Mouse (Mus musculus): ENCODE data around the gene Tff3. TPM values are rescaled to one million over a fixed set of nuclear protein-coding genes. Genes with fewer than 3 reads are reported as not detected.

Tff3 gene
- total RNA-seq, 2 experiments from 2014 or later, result not detected

DNA sequence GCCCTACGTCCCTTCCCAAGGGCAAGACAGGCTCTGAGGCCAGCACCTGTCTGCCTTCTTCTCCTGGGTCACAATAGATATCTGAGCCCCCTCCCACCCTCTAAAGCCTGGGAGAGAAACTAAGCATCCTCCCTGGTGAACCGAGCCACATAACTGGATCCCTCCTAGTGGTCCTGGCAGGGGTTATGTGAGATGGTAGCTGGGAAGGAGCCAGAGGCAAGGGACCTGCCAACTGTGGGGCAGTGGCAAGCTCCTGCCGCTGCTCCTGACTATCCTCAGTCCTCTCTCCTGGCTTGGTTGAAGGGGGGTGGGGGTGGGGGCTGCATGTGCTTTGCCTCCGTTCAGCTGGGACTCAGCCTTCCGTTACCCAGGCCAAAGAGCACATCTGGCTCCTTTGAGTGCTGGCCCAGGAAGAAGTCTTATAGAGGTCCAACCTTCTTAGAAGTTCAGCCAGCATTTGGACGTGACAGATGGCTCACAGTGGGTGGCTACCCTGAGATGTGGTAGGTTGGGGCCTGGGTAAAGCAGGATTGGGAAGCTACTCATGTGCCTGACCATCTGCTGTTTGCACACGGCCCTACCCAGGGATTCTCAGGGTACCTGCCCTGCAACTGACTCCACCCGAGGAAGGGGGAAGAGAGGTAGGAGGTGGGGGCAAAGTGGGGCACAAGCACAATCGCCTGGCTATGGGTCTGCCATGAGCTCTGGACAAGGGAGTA lies 3.7 kb downstream of the Tff3 start:
- DNase-seq (ENCODE audit: low spot score in 2 of 2), result no peak

DNA sequence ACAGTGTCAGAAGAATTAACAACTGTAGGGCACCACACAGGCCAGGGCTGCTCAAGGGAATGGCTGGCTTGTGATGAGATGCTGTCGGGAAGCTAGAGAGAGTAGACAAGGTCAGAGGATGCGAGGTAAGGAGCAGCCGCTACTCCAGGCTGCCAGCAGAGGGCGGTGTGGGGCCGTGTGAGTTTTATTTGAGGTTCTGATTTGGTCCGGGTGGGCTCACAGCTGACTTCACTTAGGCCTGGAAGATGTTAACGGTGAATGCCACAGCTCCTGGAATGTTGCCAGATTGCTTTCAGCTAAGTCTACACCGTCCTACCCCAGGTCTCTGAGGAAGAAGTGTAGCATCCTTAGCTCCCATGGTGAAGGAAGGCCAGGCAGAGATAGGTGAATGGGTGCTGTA lies 7.5 kb downstream of the Tff3 start:
- peak in 1 of 2 experiments; percentile 45 for DNase-seq (ENCODE audit: low spot score in 2 of 2)

DNA sequence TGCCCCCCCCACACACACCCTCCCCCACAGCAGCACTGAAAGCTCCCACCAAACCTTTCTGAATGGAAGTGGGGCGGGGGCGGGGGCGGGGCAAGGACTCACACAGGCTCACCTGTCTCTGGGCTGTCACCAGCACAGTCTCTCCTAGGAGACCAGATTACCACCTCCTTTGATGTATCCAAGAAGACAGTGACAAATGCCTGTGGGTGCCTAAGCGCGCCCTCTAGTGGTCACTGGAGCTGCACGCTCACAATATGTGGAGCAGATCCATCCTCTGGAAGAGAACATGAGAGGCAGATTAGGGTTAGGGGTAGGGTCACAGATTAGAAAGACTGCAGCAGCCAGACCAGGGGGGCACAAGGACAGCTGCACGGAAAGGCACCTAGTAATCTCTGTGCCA lies 10.0 kb downstream of the Tff3 start:
- peak; percentile 70 to 83 for DNase-seq (ENCODE audit: low spot score in 2 of 2)

DNA sequence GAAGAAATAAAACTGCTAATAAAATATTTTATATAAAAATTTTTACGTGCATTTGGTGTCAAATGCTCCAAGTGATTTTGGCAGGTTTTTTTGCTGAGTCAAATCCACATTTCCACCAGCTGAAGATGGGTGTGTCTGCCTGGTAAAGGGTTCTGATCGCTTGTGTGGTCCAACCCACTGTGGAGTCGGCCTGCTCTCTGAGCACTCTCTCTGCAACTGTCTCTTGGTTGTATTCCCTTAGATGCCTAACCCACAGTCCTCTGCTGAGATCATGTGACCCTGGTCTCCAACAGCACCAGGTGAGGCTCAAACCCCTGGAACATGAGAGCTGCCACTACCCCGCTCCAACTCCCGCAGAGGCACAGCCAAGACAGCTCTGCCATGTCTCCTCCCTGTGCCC lies 11.5 kb downstream of the Tff3 start:
- DNase-seq (ENCODE audit: low spot score in 2 of 2), result no peak

DNA sequence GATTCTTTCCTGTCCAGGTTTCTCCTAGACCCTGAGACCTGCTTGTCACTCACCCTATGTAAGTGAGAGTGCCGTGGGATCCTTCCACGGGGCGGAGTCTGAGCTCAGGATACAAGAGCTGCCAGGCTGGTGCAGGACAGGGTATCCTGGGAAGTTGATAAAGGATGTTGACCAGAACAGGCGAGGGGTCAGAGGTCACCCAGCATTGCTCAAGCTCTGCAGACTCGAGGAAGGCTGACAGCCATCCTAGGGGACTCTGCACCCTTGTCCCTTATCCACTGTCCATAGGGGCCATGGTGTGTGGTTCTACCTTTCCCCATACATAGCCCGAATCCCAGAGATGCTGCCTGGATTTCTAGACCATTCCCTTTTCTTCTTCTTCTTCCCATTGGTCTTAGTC lies 13.4 kb downstream of the Tff3 start:
- DNase-seq (ENCODE audit: low spot score in 2 of 2), result no peak

DNA sequence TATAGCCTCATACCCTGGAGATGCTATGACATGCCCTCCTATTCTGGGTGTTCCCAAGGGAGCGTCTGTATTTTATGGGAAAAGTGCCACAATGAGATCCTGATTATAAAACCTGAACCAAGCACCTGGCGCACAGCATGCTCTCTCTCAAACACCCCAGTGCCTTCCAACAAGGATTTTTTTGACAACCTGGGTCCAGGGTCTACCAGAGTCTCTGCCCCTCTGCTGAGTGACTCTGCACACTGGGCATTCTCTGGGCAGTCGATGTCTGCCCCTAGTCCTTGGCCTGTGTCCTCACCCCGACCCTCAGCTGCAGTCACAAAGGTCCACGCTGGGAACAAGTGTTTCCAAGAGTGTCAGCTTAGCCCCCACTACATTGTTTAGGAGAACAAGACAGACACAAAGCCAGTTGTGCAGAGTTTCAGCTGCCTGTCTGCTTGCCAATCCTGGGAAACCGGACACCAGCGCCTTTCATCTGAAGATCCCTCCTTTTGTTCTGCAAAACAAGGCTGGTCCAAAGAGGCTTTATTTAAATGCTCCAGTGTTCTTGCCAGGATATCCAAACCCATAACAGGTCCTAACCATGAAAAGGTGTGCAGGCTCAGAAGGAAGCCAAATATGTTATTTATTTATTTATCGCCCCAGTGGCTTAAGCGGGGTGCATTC lies 16.1 kb downstream of the Tff3 start:
- no peak for DNase-seq (ENCODE audit: low spot score in 2 of 2)

DNA sequence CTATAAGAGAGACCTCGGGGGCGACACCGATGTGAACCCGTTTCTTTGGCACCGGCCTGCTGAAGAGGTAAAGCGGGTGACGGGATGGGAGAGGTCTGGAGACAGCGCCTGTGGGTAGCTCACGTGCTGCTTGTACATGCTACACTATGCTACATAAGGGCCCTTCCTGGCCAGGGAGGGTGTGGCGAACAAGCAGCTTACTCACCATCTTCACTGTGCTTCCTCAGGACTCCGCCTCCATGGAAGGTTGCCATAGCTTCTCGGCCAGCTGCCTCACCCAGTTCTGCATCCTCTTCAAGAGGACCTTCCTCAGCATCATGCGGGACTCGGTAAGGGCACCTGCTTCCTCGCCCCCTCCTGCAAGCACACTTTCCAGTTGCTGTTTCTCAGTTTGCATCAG lies 21.1 kb downstream of the Tff3 start:
- no peak for DNase-seq (ENCODE audit: low spot score in 2 of 2)

DNA sequence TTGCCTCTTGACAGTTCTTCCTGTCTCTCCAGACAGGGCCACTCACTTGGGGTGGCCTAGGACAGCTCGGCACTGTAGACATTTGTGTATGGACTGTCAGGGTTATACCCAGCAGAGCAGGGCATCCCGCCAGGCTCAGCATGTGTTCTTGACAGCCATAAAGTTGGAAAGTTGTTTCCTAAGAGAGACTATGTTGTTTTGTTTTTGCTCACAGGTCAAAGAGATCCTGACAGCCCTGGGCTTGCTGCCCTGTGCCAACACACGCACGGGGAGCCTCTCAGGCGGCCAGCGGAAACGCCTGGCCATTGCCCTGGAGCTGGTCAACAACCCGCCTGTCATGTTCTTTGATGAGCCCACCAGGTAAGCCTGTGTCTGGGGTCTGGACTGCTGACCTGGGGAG lies 25.6 kb downstream of the Tff3 start:
- no peak for DNase-seq (ENCODE audit: low spot score in 2 of 2)

DNA sequence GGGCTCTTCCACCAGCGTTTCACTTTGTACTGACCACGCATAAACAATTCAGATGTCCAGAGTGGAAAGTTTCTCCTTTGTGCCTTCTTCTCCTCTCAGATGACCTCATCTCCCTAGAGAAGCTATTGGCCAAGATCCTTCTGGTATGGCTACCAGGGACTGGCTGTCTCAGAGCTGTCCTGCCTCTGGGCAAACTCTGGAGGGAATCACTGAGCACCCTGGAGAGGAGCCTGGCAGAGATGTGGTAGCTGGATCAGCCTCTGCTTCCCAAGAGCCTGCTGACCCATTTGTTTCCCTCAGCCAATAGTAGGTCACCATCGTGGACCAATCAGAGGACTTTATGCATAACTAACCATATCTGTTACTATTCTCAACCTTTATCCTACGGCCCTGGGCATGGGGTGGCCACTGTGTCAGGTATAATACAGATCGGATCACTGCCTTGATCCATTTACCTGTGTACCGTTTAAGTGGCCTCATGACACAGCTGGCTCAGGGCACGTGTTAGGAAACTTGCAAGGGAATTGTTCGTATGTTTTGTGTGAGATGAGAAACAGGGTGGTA lies 26.4 kb downstream of the Tff3 start:
- DNase-seq (ENCODE audit: low spot score in 2 of 2), result no peak

DNA sequence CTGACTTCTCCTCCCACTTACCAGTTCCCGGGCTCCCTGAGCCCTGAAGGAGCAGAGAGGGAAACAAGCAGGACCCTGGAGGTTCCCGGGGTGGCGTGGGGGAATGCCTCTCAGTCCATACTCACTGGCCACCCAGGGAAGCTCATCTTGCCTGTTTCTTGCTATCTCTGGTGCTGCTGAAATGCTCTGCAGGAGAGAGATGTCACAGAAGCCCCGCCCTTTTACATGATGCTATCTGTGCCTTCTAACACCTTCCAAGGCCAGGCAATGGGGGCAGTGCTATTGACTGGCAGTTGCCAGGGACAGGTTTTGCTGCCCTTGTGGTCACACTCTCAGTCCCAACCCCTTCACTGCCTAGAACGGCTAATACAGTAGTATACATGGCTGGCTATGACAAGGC lies 30.7 kb downstream of the Tff3 start:
- no peak for DNase-seq (ENCODE audit: low spot score in 2 of 2)

DNA sequence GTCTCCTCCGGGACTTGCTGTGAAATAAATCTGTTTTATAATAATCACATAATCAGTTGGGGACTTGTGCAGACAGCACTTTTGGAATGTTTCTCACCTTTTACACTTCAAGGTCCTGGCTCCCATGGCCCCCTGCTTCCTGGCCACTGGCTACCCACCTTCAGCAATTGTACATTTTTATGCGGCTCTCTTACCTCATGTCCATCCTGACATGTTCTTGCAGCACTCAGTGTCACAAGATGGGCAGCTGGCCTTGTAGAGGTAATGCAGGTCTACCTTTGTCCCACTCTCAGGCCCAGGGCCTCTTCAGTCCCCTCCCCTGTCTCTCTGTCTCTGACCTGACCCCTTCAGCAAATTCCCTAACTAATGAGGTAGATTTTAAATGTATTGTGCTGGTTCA lies 32.6 kb downstream of the Tff3 start:
- DNase-seq (ENCODE audit: low spot score in 2 of 2), result no peak

DNA sequence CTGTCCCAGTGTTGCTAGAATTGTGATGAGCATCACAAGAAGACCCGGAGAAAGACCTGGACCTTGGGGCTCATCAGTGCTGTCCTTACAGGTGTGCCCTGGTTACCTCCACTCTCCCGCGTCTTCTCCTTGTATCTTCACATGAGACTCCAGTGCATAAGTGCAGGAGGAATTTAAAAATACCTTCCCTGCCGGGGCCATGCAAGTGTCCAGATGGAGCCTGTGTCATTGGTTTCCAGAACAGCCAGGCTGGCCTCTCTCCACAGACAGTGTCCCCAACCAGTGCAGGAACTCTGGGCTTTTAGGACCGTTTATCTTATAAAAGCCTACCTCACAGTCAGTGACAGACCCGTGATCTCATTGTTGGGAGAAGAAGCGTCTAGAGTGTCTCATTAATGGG lies 33.9 kb downstream of the Tff3 start:
- no peak for DNase-seq (ENCODE audit: low spot score in 2 of 2)

DNA sequence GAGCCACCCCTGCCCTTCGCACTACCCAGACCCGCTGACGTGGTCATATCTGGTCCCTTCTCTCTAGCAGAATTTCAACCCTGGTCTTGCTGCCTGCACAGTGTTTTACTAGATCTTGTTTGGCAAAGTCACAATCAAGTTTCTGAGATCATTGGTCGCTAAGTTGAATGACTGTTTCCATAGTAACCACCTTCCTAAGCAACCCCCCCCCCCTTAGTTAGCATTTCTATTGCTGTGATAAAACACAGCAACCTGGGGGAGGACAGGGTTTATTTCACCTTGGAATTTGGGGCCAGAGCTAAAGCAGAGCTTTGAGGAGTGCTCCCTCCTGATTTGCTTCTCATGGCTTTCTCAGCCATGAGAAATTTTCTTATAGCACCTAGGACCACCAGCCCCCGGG lies 34.7 kb downstream of the Tff3 start:
- no peak for DNase-seq (ENCODE audit: low spot score in 2 of 2)

DNA sequence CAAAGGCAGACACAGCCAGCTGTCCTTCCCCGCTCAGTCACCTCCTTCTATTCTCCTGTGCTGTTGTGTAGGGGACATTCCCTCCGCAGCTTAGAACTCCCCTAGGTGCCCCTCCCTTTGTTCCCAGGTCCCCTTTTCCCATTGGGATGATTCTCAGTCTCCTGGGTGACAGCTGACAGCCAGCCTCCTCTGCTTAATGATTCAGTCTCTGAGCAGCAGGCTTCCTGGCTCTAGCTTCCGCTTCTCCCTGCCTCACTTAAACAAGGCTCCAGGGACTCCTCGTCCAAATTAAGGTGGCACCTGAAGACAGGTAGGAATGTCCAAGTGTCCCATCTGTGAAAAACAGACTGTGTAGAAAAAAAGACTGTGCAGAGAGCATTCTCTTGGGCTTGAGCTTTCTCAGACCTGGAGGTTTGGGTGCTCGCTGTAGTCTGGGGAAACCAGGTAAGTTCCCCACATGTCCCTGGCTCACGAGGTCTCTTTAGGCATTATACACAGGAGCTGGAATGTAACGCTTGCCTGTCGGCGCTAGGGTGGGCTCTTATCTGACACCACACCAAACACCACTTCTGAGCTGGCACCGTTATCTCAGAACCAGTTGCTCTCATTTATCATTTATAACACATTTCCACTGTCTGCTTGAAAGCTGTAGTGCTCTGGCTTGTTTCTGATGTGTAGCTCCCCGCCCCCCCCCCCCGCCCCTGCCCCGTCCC lies 38.3 kb downstream of the Tff3 start:
- peak in 1 of 2 experiments; percentile 36 for DNase-seq (ENCODE audit: low spot score in 2 of 2)

DNA sequence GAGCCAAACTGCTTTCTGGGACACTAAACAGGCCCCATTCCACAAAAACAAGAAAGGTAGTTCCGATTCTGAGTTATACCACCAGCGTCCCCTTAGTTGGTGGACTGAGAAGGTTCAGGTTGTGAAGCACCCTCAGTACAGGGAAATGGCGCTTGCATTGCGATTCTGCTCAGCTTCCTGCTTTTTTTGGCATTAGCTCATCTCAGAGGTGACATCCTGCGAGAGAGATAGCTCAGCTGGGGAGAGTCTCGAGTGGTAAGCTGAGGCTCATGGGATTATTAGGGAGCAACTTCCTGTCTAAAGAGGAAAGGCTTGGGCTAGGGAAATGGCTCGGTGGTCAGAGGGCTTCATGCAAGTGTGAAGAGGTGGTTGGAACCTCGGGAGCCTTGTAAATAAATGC lies 39.6 kb downstream of the Tff3 start:
- DNase-seq (ENCODE audit: low spot score in 2 of 2), result no peak

DNA sequence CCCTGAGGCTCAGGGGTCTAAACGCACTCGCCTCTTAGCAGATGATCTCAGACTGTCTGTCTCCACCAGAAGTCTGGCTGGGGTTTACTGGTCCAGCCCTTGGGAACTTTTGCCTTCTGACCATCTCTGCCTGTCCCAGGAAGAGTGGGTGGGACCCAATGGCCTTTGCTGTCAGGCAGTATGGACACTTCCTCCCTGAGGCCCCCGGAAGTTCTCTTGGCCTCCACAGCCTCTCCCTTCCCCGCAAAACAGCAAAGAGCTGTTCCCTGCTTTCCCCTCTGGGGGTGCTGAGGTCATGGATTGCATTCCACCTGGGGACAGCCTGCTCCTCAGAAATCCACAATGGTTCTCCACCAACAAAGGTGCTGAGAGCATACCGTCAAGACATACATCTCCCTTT lies 40.7 kb downstream of the Tff3 start:
- no peak for DNase-seq (ENCODE audit: low spot score in 2 of 2)

DNA sequence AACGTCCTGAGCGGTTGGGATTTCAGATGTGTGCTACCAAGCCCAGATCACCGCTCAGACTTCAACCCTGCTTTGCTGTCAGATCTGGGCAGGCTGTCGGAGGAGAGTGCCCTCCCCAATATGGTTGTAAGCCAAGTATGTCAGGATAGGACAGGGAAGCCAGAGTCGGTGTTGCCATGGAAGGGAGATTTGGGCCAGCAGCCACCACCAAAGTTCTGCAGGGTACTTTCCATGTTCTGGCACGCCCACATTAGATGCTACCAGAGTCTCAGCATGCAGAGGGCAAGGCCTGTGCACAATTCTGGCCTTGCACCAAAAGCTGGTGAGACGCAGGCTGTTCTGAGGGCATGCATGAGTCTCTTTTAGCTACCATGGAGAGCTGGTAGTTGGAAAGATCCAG lies 43.2 kb downstream of the Tff3 start:
- peak; percentile 36 to 48 for DNase-seq (ENCODE audit: low spot score in 2 of 2)

DNA sequence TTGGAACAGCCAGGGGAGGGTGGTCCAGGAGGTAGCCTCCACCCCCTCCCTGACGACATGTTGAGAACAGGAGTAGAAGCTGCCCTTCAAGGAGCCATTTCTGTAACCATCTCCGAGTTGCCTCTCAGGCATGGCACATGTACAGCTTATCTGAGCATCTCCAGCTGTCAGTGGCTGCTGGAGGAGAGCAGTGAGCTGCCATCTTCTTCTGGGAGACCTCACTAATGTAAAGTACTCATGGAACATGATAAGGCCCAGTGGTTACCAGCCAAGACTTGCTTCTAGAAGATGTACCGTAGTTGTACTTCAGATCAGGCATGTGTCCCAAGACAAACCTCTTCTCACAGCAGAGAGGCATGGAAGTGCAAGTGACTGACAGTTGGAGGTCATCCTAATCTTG lies 43.9 kb downstream of the Tff3 start:
- DNase-seq (ENCODE audit: low spot score in 2 of 2), result no peak

DNA sequence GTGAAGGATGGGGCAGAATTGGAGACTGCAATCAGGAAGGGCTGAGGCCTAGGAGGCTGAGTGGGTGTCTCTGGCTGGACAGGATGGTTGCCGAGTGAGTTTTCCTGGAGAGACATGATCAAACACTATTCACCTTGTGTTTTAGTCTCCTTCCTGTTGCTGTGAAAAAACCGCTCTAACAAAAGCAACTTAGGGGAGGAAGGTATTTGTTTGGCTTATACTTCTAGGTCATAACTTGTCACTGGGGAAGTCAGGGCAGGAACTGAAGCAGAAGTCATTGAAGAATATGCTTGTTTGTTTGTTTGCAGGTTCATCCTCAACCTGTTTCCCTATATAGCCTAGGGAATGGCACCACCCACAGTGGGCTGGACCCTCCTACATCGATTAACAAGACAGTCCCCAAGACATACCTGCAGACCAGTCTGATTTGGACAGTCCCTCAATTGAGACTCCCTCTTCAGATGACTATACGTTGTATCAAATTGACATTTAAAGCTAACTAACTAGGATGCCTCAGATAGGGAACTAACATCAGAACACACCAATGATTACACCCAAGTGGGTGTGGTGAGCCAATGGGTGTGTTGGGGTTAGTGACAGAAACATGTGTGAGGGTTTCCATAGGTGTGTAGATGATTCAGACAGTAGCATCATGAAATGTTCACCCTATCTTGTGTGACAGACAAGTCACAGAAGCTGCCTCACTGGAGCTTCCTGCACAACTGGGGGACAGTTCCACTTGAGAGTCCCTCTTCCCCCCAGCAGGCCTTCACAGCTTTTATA lies 47.0 kb downstream of the Tff3 start:
- DNase-seq (ENCODE audit: low spot score in 2 of 2), result no peak

DNA sequence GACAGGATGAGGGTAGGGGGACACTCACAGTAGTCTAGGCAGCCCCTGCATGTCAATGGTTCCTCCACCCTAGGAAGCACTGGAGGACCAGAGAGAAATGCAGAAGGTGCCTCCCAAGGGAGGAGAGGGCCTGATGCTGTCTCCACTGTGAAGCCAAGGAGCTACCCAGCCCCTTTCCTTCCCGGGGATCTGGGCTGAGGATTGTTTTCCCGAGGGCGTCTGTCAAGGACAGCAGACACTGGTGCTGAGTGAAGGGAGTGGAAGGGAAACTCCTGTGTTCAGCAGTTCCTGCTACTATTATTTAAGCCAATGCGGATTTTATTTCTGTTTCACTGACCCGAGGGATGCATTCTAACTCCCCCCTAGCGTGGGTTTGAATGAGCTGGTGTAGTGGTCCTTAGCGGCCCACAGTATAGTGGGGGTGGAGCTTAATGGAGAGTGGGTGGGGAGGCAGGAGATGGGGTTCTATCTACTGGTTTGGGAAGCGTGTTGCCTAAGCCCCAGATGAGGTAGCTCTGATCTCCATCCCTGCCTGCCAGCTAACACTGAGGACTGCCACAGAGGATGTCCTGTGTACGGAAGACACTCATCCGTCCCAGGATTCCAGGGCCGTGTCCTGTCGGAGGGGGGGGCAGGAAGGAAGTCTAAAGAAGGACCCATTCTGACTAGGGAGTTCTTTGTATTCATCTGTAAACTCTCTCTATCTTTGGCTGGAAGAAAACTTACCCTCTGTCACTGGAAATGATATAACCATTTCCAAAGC lies 50.2 kb downstream of the Tff3 start:
- DNase-seq (ENCODE audit: low spot score in 2 of 2), result no peak

DNA sequence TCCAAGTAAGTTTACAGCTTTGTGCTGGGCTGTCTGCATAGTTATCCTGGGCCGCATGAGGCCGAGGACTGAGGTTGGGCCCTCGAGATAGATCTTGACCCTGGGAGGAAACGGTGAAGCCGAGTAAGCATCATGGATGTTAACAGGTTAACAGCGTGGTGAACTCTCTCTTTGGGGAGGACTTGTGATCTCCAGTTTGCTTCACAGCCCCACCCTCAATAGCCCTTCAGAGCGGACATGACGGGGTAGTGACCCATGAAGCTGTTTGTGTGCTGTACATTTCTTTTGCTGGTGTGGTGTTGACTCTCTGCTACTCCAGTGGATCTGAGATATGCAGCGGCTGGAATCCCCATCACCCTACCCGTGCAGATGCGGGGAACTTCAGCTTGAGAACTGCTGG lies 50.9 kb downstream of the Tff3 start:
- no peak for DNase-seq (ENCODE audit: low spot score in 2 of 2)

Data from layer of hippocampus, postnatal 14 days (tissue).